ENCODE assay signal across 24 mouse cellular contexts in genomic region chr1:184030070-184030802, GRCm38 (mm10). TPM values are rescaled to one million over a fixed set of nuclear protein-coding genes. Genes with fewer than 3 reads are reported as not detected.
DNase-seq lines count a peak whose midpoint lies in the region; ATAC-seq and TF ChIP-seq lines count a peak whose summit lies in the region.
"Had no signal": no experiment of that assay in that cellular context is flagged by ENCODE, and none has a peak within 500 bp of the region (broad histone marks: within the 10 kb centered on the region; RNA-seq: fewer than 3 reads in every experiment).

No protein-coding gene starts in this region.

- no peak overlapping the region for H3K4me2 ChIP-seq in hindbrain, embryonic 16.5 days (ENCODE audit: low read length)
- no peak overlapping the region for H3K4me2 ChIP-seq in midbrain, embryonic 16.5 days (ENCODE audit: low read length)

- no peaks in the 10 kb centered on the region for H3K36me3 ChIP-seq in testis, adult 2 months (ENCODE audit: control insufficient read depth, insufficient read depth, low read length)
- peaks cover 0 to 9% of the 10 kb centered on the region in 2 experiments; a peak in 2 of 4 replicates for H3K36me3 ChIP-seq in MEL (ENCODE audit: control insufficient read depth in 1 of 2, insufficient read depth in 2 of 2, low read length in 2 of 2)
- no peaks in the 10 kb centered on the region for H3K36me3 ChIP-seq in hindbrain, embryonic 16.5 days (ENCODE audit: control insufficient read depth, insufficient read depth, low read length)
- no peaks in the 10 kb centered on the region for H3K36me3 ChIP-seq in midbrain, embryonic 16.5 days (ENCODE audit: control insufficient read depth, insufficient read depth, low read length)
- H3K36me3 ChIP-seq: G1E had no signal

- no peak for ATAC-seq in hindbrain, embryonic 16.5 days
- no peak for ATAC-seq in midbrain, embryonic 16.5 days
- ATAC-seq: activated CD4-positive, CD25-positive, alpha-beta regulatory T cell, adult 4 months; CD4-positive, CD25-positive, alpha-beta regulatory T cell, adult 4 months; Patski had no signal

- no peak for TF ChIP-seq CTCF in testis, adult 2 months (IDR thresholded peaks at IDR 0.05; ENCODE audit: control insufficient read depth, insufficient read depth, insufficient replicate concordance, low read depth, low read length)
- TF ChIP-seq CTCF in MEL (IDR thresholded peaks at IDR 0.05 in 2 of 3, conservative IDR thresholded peaks at IDR 0.05 in 1 of 3; ENCODE audit: control insufficient read depth in 1 of 3, insufficient read depth in 1 of 3, low read depth in 2 of 3, low read length in 3 of 3, poor library complexity in 1 of 3, severe bottlenecking in 1 of 3): no peak

- no peak; a peak in 1 of 4 replicates for TF ChIP-seq EP300 in MEL (IDR thresholded peaks at IDR 0.05; ENCODE audit: low read depth in 1 of 2, low read length in 2 of 2)

- 93% methylated on average over 8 of the region's 8 CpGs for WGBS in hindbrain, embryonic 16.5 days
- WGBS in midbrain, embryonic 16.5 days: 93% methylated on average over 8 of the region's 8 CpGs

- H3K4me3 ChIP-seq in testis, adult 2 months (ENCODE audit: control insufficient read depth, low read depth, low read length): peak overlapping the region; percentile 86
- H3K4me3 ChIP-seq in MEL (ENCODE audit: control insufficient read depth in 1 of 2, insufficient read depth in 1 of 2, low read depth in 2 of 2, low read length in 2 of 2): no peak overlapping the region
- H3K4me3 ChIP-seq in hindbrain, embryonic 16.5 days (ENCODE audit: low read length): no peak overlapping the region
- H3K4me3 ChIP-seq in midbrain, embryonic 16.5 days (ENCODE audit: low read depth, low read length): no peak overlapping the region

- peak overlapping the region; percentile 77 for H3K27ac ChIP-seq in testis, adult 2 months (ENCODE audit: control insufficient read depth, insufficient read depth, low read depth, low read length)
- H3K27ac ChIP-seq in MEL (ENCODE audit: control insufficient read depth, low read depth, low read length): no peak overlapping the region
- H3K27ac ChIP-seq in hindbrain, embryonic 16.5 days (ENCODE audit: low read depth, low read length): no peak overlapping the region
- H3K27ac ChIP-seq in midbrain, embryonic 16.5 days (ENCODE audit: low read length): no peak overlapping the region

- no peaks in the 10 kb centered on the region for H3K9me3 ChIP-seq in MEL (replicated peaks; ENCODE audit: insufficient read depth, low read length)
- no peaks in the 10 kb centered on the region for H3K9me3 ChIP-seq in hindbrain, embryonic 16.5 days (ENCODE audit: control insufficient read depth, low read length)
- no peaks in the 10 kb centered on the region for H3K9me3 ChIP-seq in midbrain, embryonic 16.5 days (replicated peaks; ENCODE audit: control insufficient read depth, low read length, poor library complexity, severe bottlenecking)

- no peak overlapping the region for H3K9ac ChIP-seq in MEL (ENCODE audit: control insufficient read depth, low read depth, low read length, poor library complexity, severe bottlenecking)
- no peak overlapping the region for H3K9ac ChIP-seq in hindbrain, embryonic 16.5 days (ENCODE audit: low read depth, low read length)
- no peak overlapping the region for H3K9ac ChIP-seq in midbrain, embryonic 16.5 days (ENCODE audit: low read depth, low read length)

- H3K79me2 ChIP-seq in MEL (ENCODE audit: control insufficient read depth, insufficient read depth, low read length, poor library complexity): peaks cover 2% of the 10 kb centered on the region; the same call in 1 of the 2 replicates

- H3K27me3 ChIP-seq in testis, adult 2 months (ENCODE audit: control insufficient read depth, insufficient read depth, low read length): no peaks in the 10 kb centered on the region
- H3K27me3 ChIP-seq in MEL (ENCODE audit: control insufficient read depth in 1 of 2, insufficient read depth in 2 of 2, low read length in 2 of 2): no peaks in the 10 kb centered on the region
- no peaks in the 10 kb centered on the region for H3K27me3 ChIP-seq in hindbrain, embryonic 16.5 days (replicated peaks; ENCODE audit: control insufficient read depth, insufficient read depth, low read length)
- H3K27me3 ChIP-seq in midbrain, embryonic 16.5 days (ENCODE audit: control insufficient read depth, insufficient read depth, low read depth, low read length): no peaks in the 10 kb centered on the region
- H3K27me3 ChIP-seq: CH12.LX, Patski had no signal

- peak; percentile 69; the same call in 1 of the 2 replicates for TF ChIP-seq POLR2A in testis, adult 2 months (IDR thresholded peaks at IDR 0.05; ENCODE audit: control insufficient read depth, low read depth, low read length)
- TF ChIP-seq POLR2A in MEL (IDR thresholded peaks at IDR 0.05; ENCODE audit: control insufficient read depth in 1 of 2, insufficient read depth in 1 of 2, low read depth in 1 of 2, low read length in 2 of 2, poor library complexity in 1 of 2): no peak

- DNase-seq in heart, adult 11 months: peak; percentile 84
- DNase-seq in heart, postnatal 10 days: no peak
- DNase-seq in testis, postnatal 10 days (ENCODE audit: low spot score): no peak
- peak; percentile 7 for DNase-seq in CD4-positive helper T cell, adult 2 months (ENCODE audit: low read depth, low spot score)
- no peak for DNase-seq in MEL (ENCODE audit: low read depth, low spot score)
- DNase-seq: adrenal gland, adult 2 months; adrenal gland, adult 8-10 months; adrenal gland, postnatal 10 days; adrenal gland, postnatal 14 days; adrenal gland, postnatal 25 days; adrenal gland, postnatal 36 days; B cell, adult 2 months; cerebellum, adult 11 months; cerebellum, adult 11-12 months; cerebellum, adult 18-20 months; cerebellum, adult 2 months had no signal

- intact Hi-C loops in heart, postnatal 10 days (cut with DNase I): loop anchor here (1.0 kb wide), 1 partner anchor 205 kb away; no protein-coding TSS in a partner anchor

- H3K4me1 ChIP-seq in testis, adult 2 months (ENCODE audit: control insufficient read depth, insufficient read depth, low read length): peaks cover 9% of the 10 kb centered on the region
- H3K4me1 ChIP-seq in MEL (ENCODE audit: control insufficient read depth in 1 of 2, insufficient read depth in 2 of 2, low read length in 2 of 2): peaks cover 6 to 14% of the 10 kb centered on the region in 2 experiments
- peaks cover 4% of the 10 kb centered on the region; the same call in 1 of the 2 replicates for H3K4me1 ChIP-seq in hindbrain, embryonic 16.5 days (ENCODE audit: control insufficient read depth, insufficient read depth, low read depth, low read length)
- 0 out of 2 replicates have a peak, but pooled peaks cover under 1% of the 10 kb centered on the region for H3K4me1 ChIP-seq in midbrain, embryonic 16.5 days (ENCODE audit: control insufficient read depth, insufficient read depth, low read length)

- TF ChIP-seq RAD21 in MEL (IDR thresholded peaks at IDR 0.05; ENCODE audit: low read depth, low read length): no peak

TF ChIP-seq in MEL, 35 proteins besides CTCF, POLR2A, EP300 and RAD21:
- no peak for TF ChIP-seq ZMIZ1 (IDR thresholded peaks at IDR 0.05; ENCODE audit: low read depth, low read length)
- TF ChIP-seq ETS1 (IDR thresholded peaks at IDR 0.05; ENCODE audit: low read depth, low read length): peak; percentile 55
TF ChIP-seq in MEL: peak in this region for 1.

RNA-seq across cellular contexts. Expression of gene 1700056E22Rik, which starts 3.9 kb away (rescaled TPM):
- 1 to 10 TPM; 1.1 to 2.0 TPM for total RNA-seq in heart, postnatal 10 days (2021)
- 77.0 and 101 TPM in 2 replicates for polyA plus RNA-seq in testis, adult 2 months (2012; rRNA removed)
- 0.16 and 0.35 TPM in 2 replicates for total RNA-seq in MEL (2012; rRNA removed)
- 1 to 10 TPM in 1 of 2 experiments, not detected in 1; 1.1 TPM for polyA plus RNA-seq in MEL (2012; ENCODE audit: insufficient read depth in 1 of 2, insufficient read length in 2 of 2, low read depth in 1 of 2, low replicate concordance in 2 of 2, missing spikeins in 1 of 2)
- 0.72 and 1.1 TPM in 2 replicates for polyA plus RNA-seq in hindbrain, embryonic 16.5 days (2015; fragmentation: Nextera tagmentation; extraction: Ambion mirVana)
- 0.70 and 1.0 TPM in 2 replicates for polyA plus RNA-seq in midbrain, embryonic 16.5 days (2015; fragmentation: Nextera tagmentation; extraction: Ambion mirVana)
- total RNA-seq: G1E had no signal
- polyA plus RNA-seq: G1E had no signal

RNA-seq across cellular contexts. Expression of gene Dusp10, which starts 17.1 kb away (rescaled TPM):
- total RNA-seq in heart, postnatal 10 days (2021): 10 to 100 TPM; 11.1 to 12.9 TPM
- polyA plus RNA-seq in testis, adult 2 months (2012; rRNA removed): 36.6 and 42.7 TPM in 2 replicates
- total RNA-seq in MEL (2012; rRNA removed): 1.4 TPM in 2 replicates
- polyA plus RNA-seq in MEL (2012; ENCODE audit: insufficient read depth in 1 of 2, insufficient read length in 2 of 2, low read depth in 1 of 2, low replicate concordance in 2 of 2, missing spikeins in 1 of 2): 1 to 10 TPM in 1 of 2 experiments, not detected in 1; 2.3 TPM
- 4.9 and 5.6 TPM in 2 replicates for polyA plus RNA-seq in hindbrain, embryonic 16.5 days (2015; fragmentation: Nextera tagmentation; extraction: Ambion mirVana)
- 4.9 and 5.2 TPM in 2 replicates for polyA plus RNA-seq in midbrain, embryonic 16.5 days (2015; fragmentation: Nextera tagmentation; extraction: Ambion mirVana)
- polyA plus RNA-seq: G1E had no signal

Comparison
In these comparisons a context has a peak if more than half of its experiments do, and no peak if none do; other contexts are left out.
1. DNase-seq: peak in heart, adult 11 months (single experiment) and CD4-positive helper T cell, adult 2 months (single experiment); none in heart, postnatal 10 days (0 of 2), testis, postnatal 10 days (single experiment) and MEL (single experiment).
2. RNA of gene 1700056E22Rik, which starts 3.9 kb away (polyA plus RNA-seq): 77.0 to 101 TPM in testis, adult 2 months; 1.1 TPM in MEL, 0.72 to 1.1 TPM in hindbrain, embryonic 16.5 days and 0.70 to 1.0 TPM in midbrain, embryonic 16.5 days; every median in the first group is over 10 times any median in the second.